Mouse (Mus musculus) monocyte, adult 5-6 weeks (primary cell): Measurements from ENCODE around the gene Prss36. TPM values are rescaled to one million over a fixed set of nuclear protein-coding genes. Genes with fewer than 3 reads are reported as not detected.

Source experiments
- ATAC-seq: fragments of 153-309, 156-312 bp; replicated peaks from 2 replicates; pipeline ENCODE4 v1.8.0; 2017; ENCODE audit warnings: mild to moderate bottlenecking; ENCODE audit not compliant: low TSS enrichment, insufficient number of reproducible peaks, severe bottlenecking, poor library complexity, low FRiP score
- total RNA-seq: library from RNA; stranded (forward); fragments of 200-1000, 200-491, 200-594 nt; gene quantifications from 3 replicates; pipeline ENCODE4 v1.2.3, GENCODE M21; 2017

Prss36 gene
- total RNA-seq, 1 experiment from 2014 or later, result not detected

DNA sequence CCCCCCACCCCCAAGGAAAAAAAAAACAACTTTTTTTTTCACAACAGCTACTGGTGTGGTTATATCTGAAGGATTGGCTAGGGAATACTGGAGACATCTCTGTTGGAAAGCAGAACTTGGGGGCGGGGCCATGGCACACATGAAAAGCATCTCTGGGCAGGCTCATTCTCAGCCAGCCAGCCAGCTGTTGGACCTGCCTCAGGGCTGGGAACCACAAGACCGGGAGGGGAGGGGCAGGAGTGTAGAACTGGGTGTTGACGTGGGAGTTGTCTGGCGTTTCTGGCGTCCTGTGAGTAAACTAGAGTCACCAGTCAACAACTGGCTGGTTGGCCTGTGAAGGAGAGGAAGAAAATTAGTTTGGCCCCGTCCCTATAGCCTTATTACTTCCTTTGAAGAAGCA lies 60.6 kb downstream of the Prss36 start:
- ATAC-seq, result no peak

Other genes starting within 250 kb of the Prss36 start
- 22.5 to 27.9 TPM (median 23.5 TPM) in 3 replicates for gene Bcl7c, start 237.8 kb downstream of the Prss36 start, total RNA-seq
- gene Ctf1, start 234.0 kb downstream of the Prss36 start, total RNA-seq, result not detected in 3 replicates
- 0.64 to 0.76 TPM in 2 of 3 replicates, not detected in the other for gene Ctf2, start 214.6 kb downstream of the Prss36 start, total RNA-seq
- 2.1 to 8.5 TPM (median 3.1 TPM) in 3 replicates for gene Fbxl19, start 202.2 kb downstream of the Prss36 start, total RNA-seq
- 31.9 to 44.5 TPM (median 35.2 TPM) in 3 replicates for gene Orai3, start 176.9 kb downstream of the Prss36 start, total RNA-seq
- 5.2 to 14.9 TPM (median 7.7 TPM) in 3 replicates for gene Setd1a, start 170.1 kb downstream of the Prss36 start, total RNA-seq
- 0.87 to 3.2 TPM (median 2.2 TPM) in 3 replicates for gene Gm49388, start 161.1 kb downstream of the Prss36 start, total RNA-seq
- gene Hsd3b7, start 146.1 kb downstream of the Prss36 start, total RNA-seq, result 8.6 to 11.1 TPM (median 9.4 TPM) in 3 replicates
- 98.1 to 120 TPM (median 102 TPM) in 3 replicates for gene Stx4a, start 122.4 kb downstream of the Prss36 start, total RNA-seq
- 0.11 TPM in 1 of 3 replicates, not detected in the others for gene Stx1b, start 122.2 kb downstream of the Prss36 start, total RNA-seq
- 49.9 to 74.6 TPM (median 50.8 TPM) in 3 replicates for gene Zfp646, start 70.5 kb downstream of the Prss36 start, total RNA-seq
- 1.6 to 7.1 TPM (median 6.4 TPM) in 3 replicates for gene Zfp668, start 69.9 kb downstream of the Prss36 start, total RNA-seq
- 0.75 TPM in 1 of 3 replicates, not detected in the others for gene Prss53, start 55.8 kb downstream of the Prss36 start, total RNA-seq
- not detected in 3 replicates for gene Gm21974, start 51.3 kb downstream of the Prss36 start, total RNA-seq
- 1.4 to 3.6 TPM (median 2.3 TPM) in 3 replicates for gene Vkorc1, start 51.1 kb downstream of the Prss36 start, total RNA-seq
- gene Bckdk, start 42.6 kb downstream of the Prss36 start, total RNA-seq, result 10.0 to 27.5 TPM (median 12.5 TPM) in 3 replicates
- gene Kat8, start 34.2 kb downstream of the Prss36 start, total RNA-seq, result 48.9 to 58.0 TPM (median 55.2 TPM) in 3 replicates
- gene Prss8, start 16.6 kb downstream of the Prss36 start, total RNA-seq, result not detected in 3 replicates
- 85.2 to 172 TPM (median 110 TPM) in 3 replicates for gene Fus, start 20.7 kb upstream of the Prss36 start, total RNA-seq
- gene Pycard, start 47.1 kb upstream of the Prss36 start, total RNA-seq, result 65.7 to 90.8 TPM (median 79.5 TPM) in 3 replicates
- 0.68 TPM in 1 of 3 replicates, not detected in the others for gene Trim72, start 57.2 kb upstream of the Prss36 start, total RNA-seq
- 419 to 520 TPM (median 447 TPM) in 3 replicates for gene Itgam, start 115.9 kb upstream of the Prss36 start, total RNA-seq
- 33.7 to 34.7 TPM in 2 of 3 replicates, not detected in the other for gene Gm49368, start 116.0 kb upstream of the Prss36 start, total RNA-seq
- 189 to 316 TPM (median 230 TPM) in 3 replicates for gene Itgax, start 182.8 kb upstream of the Prss36 start, total RNA-seq
- gene Itgad, start 207.7 kb upstream of the Prss36 start, total RNA-seq, result 2.1 to 7.5 TPM (median 5.6 TPM) in 3 replicates